Mouse (Mus musculus) liver, postnatal 0 days (tissue): ENCODE measurements around the gene Rpl18. TPM values are rescaled to one million over a fixed set of nuclear protein-coding genes. Genes with fewer than 3 reads are reported as not detected.

ENCODE experiments used
- ATAC-seq: fragments of 200-750 bp; cut with Nextera tagmentation; 2 replicates; pipeline ENCODE4 v1.8.0; 2017; ENCODE audit warnings: mild to moderate bottlenecking, moderate library complexity
- DNase-seq: peaks from one replicate; pipeline ENCODE4 v3.0.0-alpha.2; 2016
- H3K27ac ChIP-seq: fragments of 300-500 bp; sonication (generic); 2 replicates; pipeline ENCODE4 v1.5.1; 2014; ENCODE audit warnings: antibody characterized with exemption, moderate library complexity, mild to moderate bottlenecking, low read depth
- H3K27me3 ChIP-seq: fragments of 300-500 bp; sonication (generic); 2 replicates; pipeline ENCODE4 v1.6.1; 2014; ENCODE audit warnings: low read length, control low read depth, mixed read lengths; ENCODE audit not compliant: insufficient read depth
- H3K36me3 ChIP-seq: fragments of 300-500 bp; sonication (generic); replicated peaks from 2 replicates; pipeline ENCODE4 v1.6.1; 2014; ENCODE audit warnings: mild to moderate bottlenecking, control low read depth, low read length, moderate library complexity, mixed read lengths; ENCODE audit not compliant: insufficient read depth
- H3K4me1 ChIP-seq: fragments of 300-500 bp; sonication (generic); 2 replicates; pipeline ENCODE4 v1.6.1; 2014; ENCODE audit warnings: antibody characterized with exemption, mild to moderate bottlenecking, control low read depth; ENCODE audit not compliant: insufficient read depth
- H3K4me2 ChIP-seq: fragments of 300-500 bp; sonication (generic); 2 replicates; pipeline ENCODE4 v1.6.1; 2014; ENCODE audit warnings: low read depth, mild to moderate bottlenecking, low read length, moderate library complexity, mixed read lengths
- H3K4me3 ChIP-seq: fragments of 300-500 bp; sonication (generic); 2 replicates; pipeline ENCODE4 v1.5.1; 2014; ENCODE audit warnings: low read depth, low read length
- H3K9ac ChIP-seq: fragments of 300-500 bp; sonication (generic); replicated peaks from 2 replicates; pipeline ENCODE4 v1.6.1; 2014; ENCODE audit warnings: mild to moderate bottlenecking, moderate library complexity
- H3K9me3 ChIP-seq: fragments of 300-500 bp; sonication (generic); 2 replicates; pipeline ENCODE4 v1.6.1; 2016; ENCODE audit warnings: mild to moderate bottlenecking, control low read depth, low read length, mixed read lengths
- CTCF ChIP-seq: sonication (generic); IDR thresholded peaks from 2 replicates; pipeline ENCODE4 v1.5.1; 2016; ENCODE audit warnings: antibody characterized with exemption, low read depth
- EP300 ChIP-seq: IDR thresholded peaks from 2 replicates; pipeline ENCODE4 v1.6.1; 2016; ENCODE audit warnings: antibody characterized with exemption, low read depth, mild to moderate bottlenecking
- WGBS: fragments of 180-500 bp; shearing (Covaris S2); extraction: QIAGEN DNeasy Blood & Tissue Kit; methylation state at CpG from one replicate; pipeline ENCODE4 v1.1.7; 2014; ENCODE audit not compliant: insufficient replicate concordance; 5-methylcytosine and 5-hydroxymethylcytosine counted together
- polyA plus RNA-seq: library from polyadenylated mRNA; unstranded; fragments of >200 nt; fragmentation: Nextera tagmentation; extraction: Ambion mirVana; gene quantifications from 2 replicates; pipeline ENCODE4 v1.2.1, GENCODE M21; 2015

Rpl18 gene
- polyA plus RNA-seq, 1 experiment from 2014 or later = 494 TPM

GRCm38 (mm10) chr7:45723301-45723700 is 8.0 kb downstream of the Rpl18 start:
- Histone ChIP-seq H3K4me2 (no peak overlapping the region), H3K27ac (no peak overlapping the region), H3K9ac (no peak overlapping the region), H3K4me3 (no peak overlapping the region), H3K36me3 (peaks cover 21% of the 10 kb centered on the region), H3K27me3 (no peaks in the 10 kb centered on the region), H3K4me1 (peaks cover 16% of the 10 kb centered on the region), H3K9me3 (no peaks in the 10 kb centered on the region)
- DNase-seq (no peak), ATAC-seq (no peak)
- 80% methylated on average over 4 of the region's 4 CpGs for WGBS
- no peak for TF ChIP-seq EP300

GRCm38 (mm10) chr7:45723781-45724180 is 8.5 kb downstream of the Rpl18 start:
- H3K36me3 ChIP-seq = peaks cover 21% of the 10 kb centered on the region
- 89% methylated on average over 14 of the region's 14 CpGs for whole genome bisulfite sequencing

GRCm38 (mm10) chr7:45725151-45725550 is 9.9 kb downstream of the Rpl18 start:
- Histone ChIP-seq H3K9ac (no peak overlapping the region), H3K4me1 (peaks cover 5% of the 10 kb centered on the region; the same call in 1 of the 2 replicates), H3K27ac (no peak overlapping the region), H3K4me3 (no peak overlapping the region), H3K4me2 (no peak overlapping the region), H3K9me3 (no peaks in the 10 kb centered on the region), H3K36me3 (peaks cover 13% of the 10 kb centered on the region), H3K27me3 (no peaks in the 10 kb centered on the region)
- TF ChIP-seq CTCF = no peak
- TF ChIP-seq EP300 = no peak
- no peak for ATAC-seq
- 77% methylated on average over 9 of the region's 9 CpGs for WGBS
- DNase-seq = no peak

More at GRCm38 (mm10) chr7:45723781-45724180, 8.5 kb downstream of the Rpl18 start:
- no peak overlapping the region for H3K4me3 ChIP-seq
- H3K9ac ChIP-seq = no peak overlapping the region
- ATAC-seq (no peak), DNase-seq (no peak)
- H3K4me1 ChIP-seq = peaks cover 16% of the 10 kb centered on the region
- no peak for TF ChIP-seq EP300
- TF ChIP-seq CTCF = no peak
- H3K4me2 ChIP-seq = no peak overlapping the region
- no peak overlapping the region for H3K27ac ChIP-seq
- no peaks in the 10 kb centered on the region for H3K9me3 ChIP-seq
- no peaks in the 10 kb centered on the region for H3K27me3 ChIP-seq

GRCm38 (mm10) chr7:45725713-45726112 is 10.5 kb downstream of the Rpl18 start, which contains the start of gene Spaca4:
Spaca4 (minus strand) TSS chr7:45725813.
- no peak within 1 kb of the TSS for H3K9ac ChIP-seq
- no peak within 1 kb of the TSS for H3K27ac ChIP-seq
- TF ChIP-seq CTCF (no peak), EP300 (no peak)
- no peak for ATAC-seq
- peaks cover 5% of the 10 kb centered on the region; the same call in 1 of the 2 replicates for H3K4me1 ChIP-seq
- 88% methylated on average over 11 of the region's 11 CpGs for WGBS
- peaks cover 9% of the 10 kb centered on the region for H3K36me3 ChIP-seq
- no peak within 1 kb of the TSS for H3K4me3 ChIP-seq
- DNase-seq = no peak
- no peak within 1 kb of the TSS for H3K4me2 ChIP-seq
- no peaks in the 10 kb centered on the region for H3K27me3 ChIP-seq
- H3K9me3 ChIP-seq = no peaks in the 10 kb centered on the region

- no peak overlapping the region for H3K9ac ChIP-seq
- DNase-seq (no peak), ATAC-seq (no peak)
- no peak for TF ChIP-seq EP300
- TF ChIP-seq CTCF = no peak
- no peak overlapping the region for H3K4me3 ChIP-seq
- H3K36me3 ChIP-seq = peaks cover 4% of the 10 kb centered on the region
- WGBS = 93% methylated on average over 10 of the region's 10 CpGs
- no peaks in the 10 kb centered on the region for H3K27me3 ChIP-seq
- no peaks in the 10 kb centered on the region for H3K9me3 ChIP-seq
- H3K4me2 ChIP-seq = no peak overlapping the region
- peaks cover 5% of the 10 kb centered on the region; the same call in 1 of the 2 replicates for H3K4me1 ChIP-seq
- no peak overlapping the region for H3K27ac ChIP-seq
Observed at GRCm38 (mm10) chr7:45726419-45726818, 11.2 kb downstream of the Rpl18 start.

GRCm38 (mm10) chr7:45727625-45728024 is 12.4 kb downstream of the Rpl18 start:
- no peaks in the 10 kb centered on the region for H3K9me3 ChIP-seq
- H3K4me1 ChIP-seq = peaks cover 5% of the 10 kb centered on the region; the same call in 1 of the 2 replicates
- no peak overlapping the region for H3K4me3 ChIP-seq
- DNase-seq (no peak), ATAC-seq (no peak)
- peaks cover 4% of the 10 kb centered on the region for H3K36me3 ChIP-seq
- no peak overlapping the region for H3K9ac ChIP-seq
- no peak overlapping the region for H3K4me2 ChIP-seq
- H3K27ac ChIP-seq = no peak overlapping the region
- no peaks in the 10 kb centered on the region for H3K27me3 ChIP-seq
- 59% methylated on average over 3 of the region's 3 CpGs for WGBS
- no peak for TF ChIP-seq EP300
- TF ChIP-seq CTCF = no peak
